Mouse (Mus musculus): ENCODE data around the gene Tmem229b. TPM values are rescaled to one million over a fixed set of nuclear protein-coding genes. Genes with fewer than 3 reads are reported as not detected.
"Not testable (repeated sequence)": the region's sequence is repeated elsewhere in the genome, so short reads cannot be mapped to it uniquely, and the experiment has no call there.

Gene Tmem229b
- polyA plus RNA-seq, 1 experiment from 2014 or later, result 58.6 TPM

- Histone ChIP-seq H3K36me3 (peaks cover 14% of the 10 kb centered on the region), H3K4me2 (replicated peaks) (no peak overlapping the region), H3K4me3 (no peak overlapping the region), H3K27ac (replicated peaks) (no peak overlapping the region), H3K9ac (replicated peaks) (no peak overlapping the region), H3K27me3 (no peaks in the 10 kb centered on the region), H3K9me3 (no peaks in the 10 kb centered on the region), H3K4me1 (no peaks in the 10 kb centered on the region)
- no peak for ATAC-seq (replicated peaks)
- 94% methylated on average over 4 of the region's 4 CpGs for WGBS
Observed at GRCm38 (mm10) chr12:78975836-78976235, 31.6 kb downstream of the Tmem229b start.

- Histone ChIP-seq H3K9me3 (no peaks in the 10 kb centered on the region), H3K4me1 (no peaks in the 10 kb centered on the region), H3K27ac (replicated peaks) (no peak overlapping the region), H3K4me3 (no peak overlapping the region), H3K9ac (replicated peaks) (no peak overlapping the region), H3K4me2 (replicated peaks) (no peak overlapping the region), H3K27me3 (no peaks in the 10 kb centered on the region), H3K36me3 (peaks cover 14% of the 10 kb centered on the region)
- ATAC-seq (replicated peaks), result no peak
- 91% methylated on average over 5 of the region's 5 CpGs for WGBS
Observed at GRCm38 (mm10) chr12:78974767-78975166, 32.7 kb downstream of the Tmem229b start.

DNA sequence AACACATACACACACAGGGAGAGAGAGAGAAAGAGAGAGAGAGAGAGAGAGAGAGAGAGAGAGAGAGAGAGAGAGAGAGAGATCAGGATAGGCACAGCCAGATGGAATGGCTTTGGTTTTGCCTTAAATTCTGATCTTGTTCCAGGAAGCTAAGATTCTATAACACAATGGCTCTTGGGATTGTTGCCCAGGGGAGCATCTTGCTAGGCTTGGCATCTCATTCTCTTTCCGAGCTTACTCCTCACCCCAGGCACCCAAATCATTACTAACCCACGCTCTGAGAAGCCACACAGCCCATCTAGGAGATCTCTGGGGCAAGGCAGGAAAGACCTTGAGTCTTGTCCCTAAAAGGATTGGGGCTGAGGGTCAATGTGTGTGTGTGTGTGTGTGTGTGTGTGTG lies 33.6 kb downstream of the Tmem229b start:
- no peak overlapping the region for H3K27ac ChIP-seq (replicated peaks)
- no peak overlapping the region for H3K9ac ChIP-seq (replicated peaks)
- ATAC-seq (replicated peaks), result no peak
- no peaks in the 10 kb centered on the region for H3K27me3 ChIP-seq
- no peaks in the 10 kb centered on the region for H3K4me1 ChIP-seq
- no peak overlapping the region for H3K4me2 ChIP-seq (replicated peaks)
- no peak overlapping the region for H3K4me3 ChIP-seq
- WGBS, result 63% methylated on average over 2 of the region's 2 CpGs
- no peaks in the 10 kb centered on the region for H3K9me3 ChIP-seq
- peaks cover 14% of the 10 kb centered on the region for H3K36me3 ChIP-seq

DNA sequence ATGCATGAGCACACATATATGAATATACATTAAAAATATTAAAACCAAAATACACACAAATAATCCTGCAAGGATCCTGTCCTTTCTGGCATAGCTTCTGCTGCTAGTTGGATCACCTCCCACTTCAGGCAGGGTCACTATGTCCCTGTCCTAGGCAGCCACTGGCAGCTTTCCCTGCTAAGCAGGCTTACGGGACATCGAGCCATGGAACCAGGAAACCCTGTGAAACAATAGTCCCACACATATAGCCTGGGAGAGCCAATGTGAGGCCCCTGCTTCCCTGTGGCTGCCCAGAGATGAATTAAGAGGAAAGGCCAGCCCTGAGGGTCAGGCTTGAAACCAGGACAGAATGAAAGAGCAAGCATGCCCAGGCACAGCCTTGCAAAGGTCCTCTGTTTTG lies 35.8 kb downstream of the Tmem229b start:
- ATAC-seq (replicated peaks), result no peak
- H3K27ac ChIP-seq (replicated peaks), result no peak overlapping the region

DNA sequence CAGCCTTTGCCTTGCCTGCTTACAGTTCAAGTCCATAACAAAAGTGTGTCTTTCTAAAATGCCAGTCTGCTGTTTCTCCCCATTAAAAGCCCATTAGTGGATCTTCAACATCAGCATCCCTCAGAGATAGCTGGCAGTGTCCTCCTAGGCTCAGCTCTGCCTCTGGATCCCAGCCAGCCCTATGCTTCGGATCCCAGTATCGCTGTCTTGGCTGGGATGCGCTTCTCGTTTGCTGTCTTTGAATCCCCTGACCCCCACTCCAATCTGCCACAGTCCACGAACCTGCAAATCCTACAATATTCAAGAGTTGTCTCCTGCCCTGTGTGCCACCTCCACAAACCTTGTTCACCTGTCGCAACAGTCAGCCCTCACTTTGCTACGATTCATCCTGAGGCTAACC lies 36.7 kb downstream of the Tmem229b start:
- Histone ChIP-seq H3K9me3 (no peaks in the 10 kb centered on the region), H3K36me3 (peaks cover 14% of the 10 kb centered on the region), H3K27me3 (no peaks in the 10 kb centered on the region), H3K4me1 (no peaks in the 10 kb centered on the region), H3K4me3 (no peak overlapping the region), H3K27ac (replicated peaks) (no peak overlapping the region), H3K4me2 (replicated peaks) (no peak overlapping the region), H3K9ac (replicated peaks) (no peak overlapping the region)
- no peak for ATAC-seq (replicated peaks)
- WGBS, result 72% methylated on average over 7 of the region's 7 CpGs

More for the DNA sequence above, 35.8 kb downstream of the Tmem229b start:
- no peaks in the 10 kb centered on the region for H3K27me3 ChIP-seq
- no peaks in the 10 kb centered on the region for H3K9me3 ChIP-seq
- peaks cover 14% of the 10 kb centered on the region for H3K36me3 ChIP-seq
- no peak overlapping the region for H3K4me3 ChIP-seq
- no peak overlapping the region for H3K4me2 ChIP-seq (replicated peaks)
- H3K9ac ChIP-seq (replicated peaks), result no peak overlapping the region
- WGBS, result 31% methylated on average over 2 of the region's 2 CpGs
- H3K4me1 ChIP-seq, result no peaks in the 10 kb centered on the region

GRCm38 (mm10) chr12:78964496-78964895 lies 42.9 kb downstream of the Tmem229b start:
- H3K9ac ChIP-seq (replicated peaks); H3K27ac ChIP-seq (replicated peaks); H3K4me3 ChIP-seq; H3K4me1 ChIP-seq; H3K9me3 ChIP-seq; ATAC-seq (replicated peaks); H3K27me3 ChIP-seq; H3K4me2 ChIP-seq (replicated peaks): not testable (repeated sequence)
- WGBS, result 95% methylated on average over 11 of the region's 11 CpGs
- peaks cover 13% of the 10 kb centered on the region; the same call in 1 of the 2 replicates for H3K36me3 ChIP-seq

- Histone ChIP-seq H3K4me3 (no peak overlapping the region), H3K4me2 (replicated peaks) (no peak overlapping the region), H3K36me3 (peaks cover 9% of the 10 kb centered on the region; the same call in 1 of the 2 replicates), H3K4me1 (no peaks in the 10 kb centered on the region), H3K27ac (replicated peaks) (no peak overlapping the region), H3K27me3 (no peaks in the 10 kb centered on the region), H3K9me3 (peaks cover 6% of the 10 kb centered on the region; the same call in 1 of the 2 replicates), H3K9ac (replicated peaks) (no peak overlapping the region)
- WGBS, result 87% methylated on average over 4 of the region's 4 CpGs
- ATAC-seq (replicated peaks), result no peak
Observed at GRCm38 (mm10) chr12:78956405-78956804, 51.0 kb downstream of the Tmem229b start.

DNA sequence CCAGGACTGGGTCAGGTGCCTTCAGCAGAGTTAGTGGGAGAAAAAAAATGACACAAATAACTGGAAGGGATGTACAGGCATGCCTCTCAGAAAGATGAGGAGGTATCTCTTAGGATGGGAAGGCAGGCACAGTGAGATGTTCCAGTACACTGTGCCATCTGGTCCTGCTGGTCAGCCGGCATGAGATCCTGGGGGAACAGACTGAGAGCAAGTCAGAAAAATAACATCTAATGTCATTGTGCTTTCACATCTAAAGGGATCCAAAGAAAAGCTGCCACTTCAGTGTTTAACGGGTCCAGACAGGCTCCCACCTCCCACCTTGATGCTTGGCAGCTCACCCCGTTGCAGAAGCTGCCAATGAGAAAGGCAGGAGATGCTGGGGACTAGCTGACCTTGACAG lies 54.9 kb downstream of the Tmem229b start:
- ATAC-seq (replicated peaks), result no peak
- H3K9me3 ChIP-seq, result peaks cover 6% of the 10 kb centered on the region; the same call in 1 of the 2 replicates
- H3K36me3 ChIP-seq, result no peaks in the 10 kb centered on the region
- no peak overlapping the region for H3K9ac ChIP-seq (replicated peaks)
- no peak overlapping the region for H3K27ac ChIP-seq (replicated peaks)
- WGBS, result 47% methylated on average over 3 of the region's 3 CpGs
- no peaks in the 10 kb centered on the region for H3K4me1 ChIP-seq
- no peaks in the 10 kb centered on the region for H3K27me3 ChIP-seq
- no peak overlapping the region for H3K4me2 ChIP-seq (replicated peaks)
- H3K4me3 ChIP-seq, result no peak overlapping the region

DNA sequence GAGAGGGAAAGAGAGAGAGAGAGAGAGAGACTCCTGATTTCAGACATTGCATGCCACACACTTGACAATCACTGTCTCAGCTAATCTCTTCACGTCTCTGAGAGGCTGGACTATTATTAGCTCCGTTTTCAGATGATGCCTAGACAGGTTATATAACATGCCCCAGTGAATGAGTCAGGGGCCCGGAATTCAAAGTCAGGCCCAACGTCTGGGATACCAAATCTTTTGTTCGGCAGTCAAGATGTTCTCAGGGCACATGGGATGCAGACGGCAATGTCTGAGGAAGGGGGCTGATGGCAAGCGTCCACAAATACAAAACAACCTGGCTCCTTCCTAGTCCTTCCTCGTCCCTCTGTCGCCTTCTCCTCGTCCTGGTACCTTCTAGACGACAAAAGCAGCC lies 55.4 kb downstream of the Tmem229b start:
- Histone ChIP-seq H3K36me3 (no peaks in the 10 kb centered on the region), H3K4me3 (no peak overlapping the region), H3K27ac (replicated peaks) (no peak overlapping the region), H3K27me3 (no peaks in the 10 kb centered on the region), H3K9me3 (peaks cover 6% of the 10 kb centered on the region; the same call in 1 of the 2 replicates), H3K4me1 (no peaks in the 10 kb centered on the region), H3K9ac (replicated peaks) (no peak overlapping the region), H3K4me2 (replicated peaks) (no peak overlapping the region)
- ATAC-seq (replicated peaks), result no peak
- WGBS, result 66% methylated on average over 11 of the region's 11 CpGs

DNA sequence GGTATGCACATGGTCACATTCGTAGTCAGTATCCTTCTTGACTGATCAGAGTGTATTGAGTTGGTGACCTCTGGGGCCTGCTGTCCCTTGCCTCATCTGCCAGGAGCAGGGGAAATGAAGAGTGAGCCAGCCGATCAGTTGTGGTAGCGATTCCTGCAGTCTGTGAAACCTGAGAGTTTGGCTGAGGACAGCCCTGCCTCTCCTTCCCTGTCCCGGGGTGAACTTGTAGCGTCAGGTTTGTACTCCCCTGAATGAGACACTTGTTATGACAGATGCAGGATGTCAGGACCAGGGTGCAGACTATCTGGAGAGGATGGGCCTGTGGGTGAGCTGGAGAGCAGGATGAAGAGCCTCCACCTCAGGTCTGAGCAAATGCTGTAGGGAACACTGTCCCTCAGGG lies 59.8 kb downstream of the Tmem229b start:
- H3K9me3 ChIP-seq, result no peaks in the 10 kb centered on the region
- H3K4me3 ChIP-seq, result no peak overlapping the region
- no peak overlapping the region for H3K9ac ChIP-seq (replicated peaks)
- no peaks in the 10 kb centered on the region for H3K27me3 ChIP-seq
- ATAC-seq (replicated peaks), result no peak
- H3K36me3 ChIP-seq, result no peaks in the 10 kb centered on the region
- no peaks in the 10 kb centered on the region for H3K4me1 ChIP-seq
- WGBS, result 80% methylated on average over 5 of the region's 5 CpGs
- no peak overlapping the region for H3K27ac ChIP-seq (replicated peaks)
- no peak overlapping the region for H3K4me2 ChIP-seq (replicated peaks)

DNA sequence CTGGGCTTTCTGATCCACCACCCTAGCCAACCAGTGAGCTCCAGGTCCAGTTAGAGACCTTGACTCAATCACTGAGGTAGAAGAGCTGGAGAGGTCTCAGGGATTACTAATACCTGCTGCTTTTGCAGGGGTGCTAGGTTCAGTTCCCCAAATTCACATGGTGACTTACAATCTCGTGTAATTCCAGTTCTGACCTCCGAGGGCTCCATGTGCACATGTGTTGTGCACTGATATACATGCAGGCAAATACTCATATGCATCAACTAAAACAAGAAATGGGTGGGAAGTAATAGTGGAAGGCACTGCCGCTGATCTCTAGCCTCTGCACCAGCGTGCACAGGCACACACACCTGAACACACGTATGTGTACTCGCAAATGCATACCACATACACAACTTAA lies 60.3 kb downstream of the Tmem229b start:
- no peak for ATAC-seq (replicated peaks)
- Histone ChIP-seq H3K4me1 (no peaks in the 10 kb centered on the region), H3K27ac (replicated peaks) (no peak overlapping the region), H3K4me3 (no peak overlapping the region), H3K27me3 (no peaks in the 10 kb centered on the region), H3K36me3 (no peaks in the 10 kb centered on the region), H3K9ac (replicated peaks) (no peak overlapping the region), H3K4me2 (replicated peaks) (no peak overlapping the region), H3K9me3 (no peaks in the 10 kb centered on the region)
- WGBS, result 83% methylated on average over 6 of the region's 6 CpGs

DNA sequence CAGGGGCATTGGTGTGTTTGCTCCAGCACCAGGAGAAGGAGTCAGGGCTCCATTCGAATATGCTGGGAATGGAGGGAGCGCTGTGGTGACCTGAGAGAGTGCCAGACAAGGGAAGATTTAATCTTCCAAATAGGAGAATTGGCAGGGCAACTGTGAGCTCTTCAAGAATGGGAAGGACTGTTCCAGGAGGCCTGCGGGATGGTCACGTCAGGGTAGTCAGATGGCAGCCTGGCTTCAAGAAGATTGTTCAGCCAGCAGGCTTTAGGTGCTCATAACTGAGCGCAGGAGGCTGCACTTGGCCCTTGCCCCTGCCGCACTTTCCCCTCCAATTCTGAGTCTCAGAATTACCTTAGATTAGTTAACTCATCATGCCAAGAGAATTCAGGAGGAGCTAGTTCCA lies 64.5 kb downstream of the Tmem229b start:
- Histone ChIP-seq H3K4me2 (replicated peaks) (no peak overlapping the region), H3K27ac (replicated peaks) (no peak overlapping the region), H3K27me3 (no peaks in the 10 kb centered on the region), H3K9me3 (no peaks in the 10 kb centered on the region), H3K9ac (replicated peaks) (no peak overlapping the region), H3K4me1 (no peaks in the 10 kb centered on the region), H3K36me3 (no peaks in the 10 kb centered on the region), H3K4me3 (no peak overlapping the region)
- ATAC-seq (replicated peaks), result no peak
- 90% methylated on average over 6 of the region's 6 CpGs for WGBS

DNA sequence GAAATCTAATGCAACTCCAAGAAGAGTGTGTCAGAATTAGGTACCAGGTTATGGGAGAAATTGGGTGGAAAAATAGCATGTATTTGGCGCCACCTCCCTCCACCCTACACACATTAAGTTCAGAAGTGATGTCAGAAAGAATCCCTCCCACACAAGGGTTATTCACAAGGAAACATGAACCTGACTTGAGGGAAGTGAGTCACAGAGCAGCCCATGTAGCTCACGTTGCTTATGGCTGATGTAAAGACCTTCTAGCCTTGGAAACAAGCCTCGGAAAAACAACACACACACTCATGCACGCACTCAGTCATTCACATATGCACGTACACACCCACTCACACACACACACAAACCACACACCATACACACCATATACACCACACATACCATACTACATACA lies 67.3 kb downstream of the Tmem229b start:
- Histone ChIP-seq H3K36me3 (no peaks in the 10 kb centered on the region), H3K4me1 (no peaks in the 10 kb centered on the region), H3K27ac (replicated peaks) (no peak overlapping the region), H3K9ac (replicated peaks) (no peak overlapping the region), H3K9me3 (no peaks in the 10 kb centered on the region), H3K4me2 (replicated peaks) (no peak overlapping the region), H3K4me3 (no peak overlapping the region), H3K27me3 (no peaks in the 10 kb centered on the region)
- no peak for ATAC-seq (replicated peaks)
- 86% methylated on average over 5 of the region's 5 CpGs for WGBS

All from forebrain, embryonic 15.5 days (tissue).